11 mouse cellular contexts compared by ENCODE assay signal in the genomic region with DNA sequence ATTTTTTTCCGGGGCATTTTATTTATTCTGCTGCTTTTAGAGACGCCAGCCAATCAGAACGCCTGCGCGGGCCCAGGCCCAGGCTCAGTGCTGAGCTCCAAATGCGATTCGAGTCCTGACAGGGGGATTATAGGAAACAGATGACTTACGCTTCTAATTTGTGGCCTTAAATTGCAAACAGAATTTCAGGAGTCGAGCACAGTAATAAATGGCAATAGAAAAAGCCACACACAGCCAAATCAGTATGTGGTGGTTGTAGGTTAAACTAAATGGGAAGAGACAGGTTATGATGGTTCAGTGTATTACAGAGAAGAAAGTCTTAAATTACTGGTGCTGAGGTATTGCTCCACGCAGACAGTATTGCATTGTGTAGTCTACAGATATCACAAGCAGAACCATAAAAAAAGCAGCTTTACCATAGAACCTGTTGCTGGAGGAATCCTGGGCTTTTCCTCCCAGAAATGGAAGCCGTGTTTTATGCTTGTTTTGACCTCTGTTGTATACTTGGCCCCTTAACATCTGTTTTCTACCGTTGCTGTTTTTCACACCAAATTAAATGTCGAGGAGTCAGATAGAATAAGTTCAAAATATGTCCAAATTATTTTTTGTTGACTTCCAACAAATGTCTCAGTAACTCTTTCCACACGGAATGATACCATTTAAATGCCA.
DNase-seq lines count a peak whose midpoint lies in the region; ATAC-seq and TF ChIP-seq lines count a peak whose summit lies in the region.
"Had no signal": no experiment of that assay in that cellular context is flagged by ENCODE, and none has a peak within 500 bp of the region (broad histone marks: within the 10 kb centered on the region; RNA-seq: fewer than 3 reads in every experiment).

No protein-coding gene starts in this region.

- TF ChIP-seq CTCF in brain, embryonic 14.5 days (IDR thresholded peaks at IDR 0.05; ENCODE audit: borderline replicate concordance, extremely low read depth, insufficient read depth, insufficient read length), result no peak

- H3K36me3 ChIP-seq in embryonic facial prominence, embryonic 10.5 days (replicated peaks), result no peaks in the 10 kb centered on the region
- no peaks in the 10 kb centered on the region for H3K36me3 ChIP-seq in hindbrain, embryonic 11.5 days (ENCODE audit: control insufficient read depth, insufficient read depth, low read length)
- no peaks in the 10 kb centered on the region for H3K36me3 ChIP-seq in midbrain, embryonic 13.5 days
- H3K36me3 ChIP-seq: lung, embryonic 15.5 days had no signal

- H3K4me1 ChIP-seq in embryonic facial prominence, embryonic 10.5 days, result peaks cover 36% of the 10 kb centered on the region
- no peaks in the 10 kb centered on the region for H3K4me1 ChIP-seq in hindbrain, embryonic 11.5 days (replicated peaks; ENCODE audit: control insufficient read depth, insufficient read depth, low read length)
- H3K4me1 ChIP-seq in midbrain, embryonic 13.5 days (replicated peaks), result peaks cover 27% of the 10 kb centered on the region

- WGBS in embryonic facial prominence, embryonic 10.5 days, result 14% methylated on average over 14 of the region's 14 CpGs
- WGBS in hindbrain, embryonic 11.5 days, result 25% methylated on average over 14 of the region's 14 CpGs
- WGBS in midbrain, embryonic 13.5 days, result 15% methylated on average over 14 of the region's 14 CpGs

- no peak for TF ChIP-seq POLR2A in brain, embryonic 14.5 days (IDR thresholded peaks at IDR 0.05; ENCODE audit: borderline replicate concordance, extremely low read depth, insufficient read depth, insufficient read length, poor library complexity, severe bottlenecking)

- H3K9me3 ChIP-seq in embryonic facial prominence, embryonic 10.5 days, result no peaks in the 10 kb centered on the region
- H3K9me3 ChIP-seq in hindbrain, embryonic 11.5 days (ENCODE audit: control insufficient read depth, low read length), result no peaks in the 10 kb centered on the region
- no peaks in the 10 kb centered on the region for H3K9me3 ChIP-seq in midbrain, embryonic 13.5 days
- H3K9me3 ChIP-seq: lung, embryonic 15.5 days had no signal

- no peak overlapping the region for H3K4me2 ChIP-seq in hindbrain, embryonic 11.5 days (replicated peaks; ENCODE audit: low read depth, low read length)
- peak overlapping the region; percentile 13; the same call in 1 of the 2 replicates for H3K4me2 ChIP-seq in midbrain, embryonic 13.5 days (replicated peaks)
- H3K4me2 ChIP-seq: lung, embryonic 15.5 days had no signal

- no peak for ATAC-seq in hindbrain, embryonic 11.5 days (ENCODE audit: low FRiP score)
- no peak for ATAC-seq in midbrain, embryonic 13.5 days
- ATAC-seq: activated CD4-positive, CD25-positive, alpha-beta regulatory T cell, adult 4 months had no signal

- peak; percentile 81 for DNase-seq in brain, embryonic 14.5 days (ENCODE audit: low read depth)
- peak; percentile 82 for DNase-seq in embryonic facial prominence, embryonic 10.5 days (ENCODE audit: low spot score)
- peak; percentile 62 for DNase-seq in hindbrain, embryonic 11.5 days (ENCODE audit: low spot score)
- no peak for DNase-seq in kidney, adult 18-20 months
- DNase-seq in gastrocnemius, postnatal 4 days (ENCODE audit: low spot score in 2 of 2), result no peak
- DNase-seq in natural killer cell, adult 2 months (ENCODE audit: low spot score in 2 of 2), result no peak
- DNase-seq: spleen, adult 18-20 months had no signal

- no peak overlapping the region for H3K4me3 ChIP-seq in embryonic facial prominence, embryonic 10.5 days
- H3K4me3 ChIP-seq in hindbrain, embryonic 11.5 days (ENCODE audit: low read depth, low read length), result no peak overlapping the region
- no peak overlapping the region for H3K4me3 ChIP-seq in midbrain, embryonic 13.5 days (replicated peaks)
- H3K4me3 ChIP-seq: left cerebral cortex, adult 2 months; lung, embryonic 15.5 days had no signal

- H3K27me3 ChIP-seq in embryonic facial prominence, embryonic 10.5 days (replicated peaks; ENCODE audit: low read depth, poor library complexity, severe bottlenecking), result peaks cover 18% of the 10 kb centered on the region
- H3K27me3 ChIP-seq in hindbrain, embryonic 11.5 days (ENCODE audit: control insufficient read depth, insufficient read depth, low read length), result no peaks in the 10 kb centered on the region
- H3K27me3 ChIP-seq in midbrain, embryonic 13.5 days, result no peaks in the 10 kb centered on the region
- H3K27me3 ChIP-seq: lung, embryonic 15.5 days had no signal

- no peak overlapping the region for H3K27ac ChIP-seq in embryonic facial prominence, embryonic 10.5 days (replicated peaks)
- no peak overlapping the region for H3K27ac ChIP-seq in hindbrain, embryonic 11.5 days (ENCODE audit: low read depth, low read length)
- H3K27ac ChIP-seq in midbrain, embryonic 13.5 days, result no peak overlapping the region
- H3K27ac ChIP-seq: left cerebral cortex, adult 2 months; lung, embryonic 15.5 days had no signal

- H3K9ac ChIP-seq in hindbrain, embryonic 11.5 days (ENCODE audit: low read depth, low read length), result no peak overlapping the region
- no peak overlapping the region for H3K9ac ChIP-seq in midbrain, embryonic 13.5 days (replicated peaks)
- H3K9ac ChIP-seq: lung, embryonic 15.5 days had no signal

Comparison
In these comparisons a context has a peak if more than half of its experiments do, and no peak if none do; other contexts are left out.
1. DNase-seq: peak in brain, embryonic 14.5 days (single experiment), embryonic facial prominence, embryonic 10.5 days (single experiment) and hindbrain, embryonic 11.5 days (single experiment); none in kidney, adult 18-20 months (single experiment), gastrocnemius, postnatal 4 days (0 of 2) and natural killer cell, adult 2 months (0 of 2).